Mouse (Mus musculus): Measurements from ENCODE around the gene Gm40193.

Gene Gm40193

DNA sequence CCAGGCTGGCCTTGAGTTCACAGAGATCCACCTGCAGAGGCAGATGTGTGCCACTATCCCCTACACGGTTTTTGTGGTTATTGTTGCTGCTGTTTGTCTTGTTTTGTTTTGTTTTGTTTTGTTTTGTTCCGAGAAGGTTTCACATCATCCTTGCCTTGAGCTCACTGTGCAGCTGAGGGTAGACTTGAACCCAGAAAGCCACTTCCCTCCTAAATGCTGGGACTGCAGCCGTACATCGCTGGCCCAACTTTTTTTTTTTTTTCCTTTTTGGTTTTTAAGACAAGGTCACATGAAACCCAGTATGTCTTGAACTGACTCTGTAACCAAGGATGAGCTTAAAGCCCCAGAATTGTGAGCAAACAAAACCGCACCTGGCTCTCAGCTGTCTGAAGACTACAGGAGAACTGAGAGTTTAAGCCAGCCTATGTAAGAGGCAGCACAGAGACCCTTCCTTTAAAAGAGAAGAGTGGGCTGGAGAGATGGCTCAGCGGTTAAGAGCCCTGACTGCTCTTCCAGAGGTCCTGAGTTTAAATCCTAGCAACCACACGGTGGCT is 25.7 kb downstream of the Gm40193 start:
- DNase-seq (ENCODE audit: low read depth, low spot score): peak; percentile 74

- DNase-seq (ENCODE audit: low read depth, low spot score): peak; percentile 82
Measured at GRCm38 (mm10) chr11:70506385-70506784, 26.4 kb downstream of the Gm40193 start.

GRCm38 (mm10) chr11:70504970-70505369 is 27.8 kb downstream of the Gm40193 start, which contains the start of gene Tm4sf5:
Tm4sf5 (plus strand) TSS chr11:70505244.
- no peak for DNase-seq (ENCODE audit: low read depth, low spot score)

DNA sequence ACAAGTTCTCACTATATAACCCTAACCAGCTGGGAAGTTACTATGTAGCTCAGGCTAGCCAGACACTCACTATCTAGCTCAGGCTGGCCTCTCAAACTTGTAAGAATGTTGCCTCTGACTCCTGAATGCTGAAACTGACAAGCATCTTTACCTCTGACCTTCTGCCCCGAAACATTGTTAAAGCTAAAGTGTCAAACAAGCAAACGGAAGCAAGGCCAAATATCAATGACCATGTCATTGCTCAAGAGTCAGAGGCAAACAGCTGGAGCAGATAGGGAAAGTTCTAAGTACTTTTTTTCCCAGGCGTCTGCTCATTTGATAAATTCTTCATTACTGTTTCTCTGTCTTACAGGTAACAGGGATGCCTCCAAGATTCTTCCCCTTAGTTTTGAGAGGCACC is 30.7 kb downstream of the Gm40193 start:
- DNase-seq (ENCODE audit: low read depth, low spot score): no peak

GRCm38 (mm10) chr11:70500476-70500812 is 32.3 kb downstream of the Gm40193 start:
- no peak for DNase-seq (ENCODE audit: low read depth, low spot score)

DNA sequence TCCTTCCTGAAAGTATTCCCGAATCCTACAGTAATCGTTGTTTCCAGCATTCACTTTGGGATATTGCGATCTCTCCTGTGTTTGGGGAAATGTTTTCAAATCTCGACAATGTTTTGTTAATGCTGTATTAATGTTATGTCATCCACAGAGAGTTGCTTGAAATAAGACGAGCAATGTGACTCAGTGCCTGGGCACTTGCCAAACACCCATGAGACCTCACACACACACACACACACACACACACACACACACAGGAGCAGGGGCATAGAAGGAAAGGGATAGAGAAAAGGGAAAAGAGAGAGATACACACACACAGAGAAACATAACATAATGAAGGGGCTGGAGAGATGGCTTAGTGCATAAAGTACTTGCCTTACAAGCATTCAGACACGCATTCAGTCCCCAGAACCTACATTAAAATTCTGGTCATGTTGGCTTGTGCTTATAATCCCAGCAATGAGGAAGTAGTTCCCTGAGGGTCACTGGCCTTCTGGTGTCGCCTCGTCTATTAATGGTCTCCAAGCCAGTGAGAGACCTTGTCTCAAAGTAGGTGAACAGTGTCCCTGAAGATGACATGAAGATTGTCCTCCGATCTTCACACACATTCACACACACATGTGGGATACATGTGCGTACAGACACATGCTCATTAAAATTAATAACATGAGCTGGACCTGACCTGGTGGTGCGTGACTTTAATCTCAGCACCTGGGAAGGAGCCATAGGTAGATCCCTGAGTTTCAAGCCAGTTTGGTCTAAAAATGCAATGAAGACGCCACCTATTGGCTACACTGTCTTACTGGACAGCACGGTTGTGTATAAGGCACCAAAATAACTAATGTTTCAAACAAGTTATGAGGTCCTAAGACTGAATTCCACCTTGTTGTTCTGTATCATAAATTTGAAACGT is 32.9 kb downstream of the Gm40193 start:
- DNase-seq (ENCODE audit: low read depth, low spot score): peak; percentile 36

DNA sequence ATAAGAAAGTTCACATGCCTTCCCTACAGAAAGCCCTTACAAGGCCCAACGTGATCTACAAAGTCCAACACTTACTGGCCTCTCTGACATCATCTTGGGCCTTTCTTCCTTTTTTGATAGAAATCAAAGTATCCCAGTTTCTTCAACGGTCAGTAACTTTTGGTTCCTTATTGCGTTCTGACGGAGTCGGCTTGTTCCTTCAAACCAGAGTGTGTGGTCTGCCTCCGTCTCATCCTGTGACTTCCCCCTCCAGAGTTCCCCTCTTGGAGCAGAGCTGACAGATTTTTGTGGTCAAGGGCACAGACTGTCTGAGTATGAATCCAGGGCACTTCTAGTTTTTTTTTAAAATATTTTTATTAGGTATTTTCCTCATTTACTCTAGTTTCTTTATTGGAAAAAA is 43.1 kb downstream of the Gm40193 start:
- no peak for DNase-seq (ENCODE audit: low read depth, low spot score)

DNA sequence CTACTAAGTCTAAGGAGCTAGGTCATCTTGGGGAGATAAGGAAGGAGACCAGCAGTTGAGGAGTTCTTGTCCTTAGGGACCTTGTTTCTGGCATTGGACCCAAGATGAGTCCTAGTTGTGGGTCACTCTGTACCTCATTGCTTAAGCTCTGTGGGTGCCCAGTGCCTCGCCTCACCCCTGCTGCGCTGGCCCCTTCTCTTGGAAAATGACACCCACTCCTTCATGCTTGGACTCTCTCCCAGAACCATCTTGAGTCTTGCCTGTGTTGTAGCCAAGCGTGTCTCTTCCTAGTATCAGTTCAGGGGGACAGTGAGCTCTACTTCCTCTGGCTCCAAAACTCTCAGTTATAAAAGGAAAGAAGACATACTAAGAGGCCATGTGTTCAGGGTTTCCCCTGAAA is 43.6 kb downstream of the Gm40193 start:
- no peak for DNase-seq (ENCODE audit: low read depth, low spot score)

DNA sequence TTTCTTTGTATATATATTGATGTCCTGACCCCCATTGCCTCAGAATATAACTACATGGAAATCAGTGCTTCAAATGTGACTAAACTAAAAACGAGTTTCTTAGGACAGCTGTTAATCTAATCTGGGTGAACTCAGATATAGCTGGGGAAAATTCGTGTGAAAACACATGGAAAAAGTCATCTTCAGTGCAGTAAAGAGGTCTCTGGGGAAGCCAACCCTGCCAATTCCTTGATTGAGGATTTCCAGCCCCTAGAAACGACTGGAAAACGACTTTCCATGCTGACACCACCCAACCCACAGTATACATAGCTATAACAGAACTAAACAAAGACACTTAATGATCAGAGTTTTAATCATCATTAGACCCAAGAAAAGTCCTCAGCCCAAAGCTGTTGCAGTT is 44.9 kb downstream of the Gm40193 start:
- DNase-seq (ENCODE audit: low read depth, low spot score): no peak

DNA sequence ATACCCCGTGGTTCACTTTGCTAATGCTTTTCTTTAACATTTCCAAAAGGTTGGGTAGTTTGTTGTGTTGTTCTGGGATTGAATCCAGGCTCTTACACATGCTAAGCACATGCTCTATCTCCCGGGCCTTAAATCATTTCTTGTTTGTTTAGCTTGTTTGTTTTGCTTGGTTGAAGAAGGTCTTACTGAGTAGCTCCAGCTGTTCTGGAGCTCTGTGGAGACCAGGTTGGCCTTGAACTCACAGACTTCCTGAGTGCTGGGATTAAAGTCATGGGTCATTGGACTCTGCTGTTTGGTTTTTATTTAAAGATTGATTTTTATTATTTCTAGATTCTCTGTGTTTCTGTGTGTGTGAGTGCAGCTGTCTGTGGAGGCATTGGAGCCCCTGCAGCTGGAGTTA is 47.2 kb downstream of the Gm40193 start:
- no peak for DNase-seq (ENCODE audit: low read depth, low spot score)

All from A20 (cell line).